Mouse (Mus musculus) splenic B cell, adult 2 months (primary cell): ENCODE results near the gene 9130213A22Rik.
A peak's percentile ranks its signal among the peaks of the same experiment; 100 is the strongest.

Experiments
- DNase-seq: peaks from one replicate; pipeline ENCODE4 v3.0.0-alpha.2; 2011; ENCODE audit warnings: low read depth, low spot score
- H3K27me3 ChIP-seq: 2 replicates; pipeline ENCODE4 v1.6.1; 2012; ENCODE audit warnings: mild to moderate bottlenecking, low read length, moderate library complexity, mixed read lengths; ENCODE audit not compliant: control insufficient read depth, poor library complexity, insufficient read depth, severe bottlenecking
- H3K36me3 ChIP-seq: 2 replicates; pipeline ENCODE4 v1.6.1; 2012; ENCODE audit warnings: mild to moderate bottlenecking, low read length, moderate library complexity, mixed read lengths; ENCODE audit not compliant: control insufficient read depth, poor library complexity, insufficient read depth, severe bottlenecking

Gene 9130213A22Rik

DNA sequence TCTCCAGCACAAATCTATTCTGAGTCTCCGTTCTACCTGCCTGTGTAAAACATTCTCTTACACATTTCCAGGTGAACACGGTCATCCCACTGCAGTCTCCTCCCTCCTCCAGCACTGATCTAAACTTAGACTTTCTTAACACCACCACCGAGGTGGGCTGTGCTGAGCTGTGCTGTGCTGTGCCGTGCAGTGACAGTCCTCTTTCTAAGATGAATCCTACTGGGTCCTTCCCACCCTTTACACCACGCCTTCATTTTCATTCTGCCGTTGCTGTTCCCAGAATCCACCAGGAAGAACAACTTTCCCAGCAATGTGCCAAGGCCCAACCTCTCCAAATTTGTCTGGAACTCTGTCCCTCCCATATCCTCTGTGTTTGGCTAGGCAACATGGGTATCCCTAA, 36.0 kb downstream of the 9130213A22Rik start:
- H3K27me3 ChIP-seq: no peaks in the 10 kb centered on the region
- no peak for DNase-seq
- peaks cover 7% of the 10 kb centered on the region for H3K36me3 ChIP-seq

- Histone ChIP-seq H3K27me3 (no peaks in the 10 kb centered on the region), H3K36me3 (peaks cover 7% of the 10 kb centered on the region)
- DNase-seq: no peak
Measured at GRCm38 (mm10) chr11:69085608-69086007, 36.8 kb downstream of the 9130213A22Rik start.

GRCm38 (mm10) chr11:69081613-69082012, 40.8 kb downstream of the 9130213A22Rik start:
- DNase-seq: peak; percentile 27
- Histone ChIP-seq H3K27me3 (no peaks in the 10 kb centered on the region), H3K36me3 (no peaks in the 10 kb centered on the region)

DNA sequence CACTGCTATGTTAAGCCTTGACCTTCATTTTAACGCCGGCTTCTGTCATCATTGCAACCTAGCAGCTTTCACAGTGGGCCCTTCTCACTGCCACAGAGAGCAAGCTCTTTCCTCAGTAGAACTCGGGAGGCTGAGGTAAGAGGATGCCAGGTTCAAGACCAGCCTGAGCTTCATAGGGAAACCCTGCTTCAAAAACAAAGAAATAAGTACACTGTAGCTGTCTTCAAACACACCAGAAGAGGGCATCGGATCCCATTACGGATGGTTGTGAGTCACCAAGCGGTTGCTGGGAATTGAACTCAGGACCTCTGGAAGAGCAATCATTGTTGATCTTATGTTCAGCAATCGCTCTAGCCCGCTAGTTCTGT, 41.5 kb downstream of the 9130213A22Rik start:
- Histone ChIP-seq H3K36me3 (no peaks in the 10 kb centered on the region), H3K27me3 (no peaks in the 10 kb centered on the region)
- DNase-seq: no peak

- DNase-seq: no peak
- H3K27me3 ChIP-seq: no peaks in the 10 kb centered on the region
Measured at GRCm38 (mm10) chr11:69080102-69080854, 42.1 kb downstream of the 9130213A22Rik start.

DNA sequence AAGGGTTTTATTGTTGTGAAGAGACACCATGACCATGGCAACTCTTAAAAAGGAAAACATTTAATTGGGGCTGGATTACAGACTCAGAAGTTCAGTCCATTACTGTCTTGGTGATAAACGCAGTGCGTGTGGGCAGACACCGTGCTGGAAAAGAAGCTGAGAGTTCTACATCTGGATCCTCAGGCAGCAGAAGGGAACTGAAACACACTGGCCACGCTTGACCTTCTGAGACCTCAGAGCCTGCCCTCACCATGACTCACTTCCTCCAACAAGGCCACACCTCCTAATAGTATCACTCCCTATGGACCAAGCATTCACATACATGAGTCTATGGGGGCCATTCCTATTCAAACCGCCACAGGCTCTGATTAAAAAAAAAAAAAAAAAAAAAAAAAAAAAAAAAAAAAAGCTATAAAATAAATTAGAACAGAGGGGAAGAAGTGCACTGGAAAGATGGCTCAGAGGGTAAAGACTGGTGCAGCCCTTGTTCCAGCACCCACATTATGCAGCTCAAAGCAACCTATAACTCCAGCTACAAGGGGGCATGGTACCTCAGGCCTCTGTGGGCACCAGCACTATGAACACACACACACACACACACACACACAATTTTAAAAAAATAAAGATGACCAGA, 43.5 kb downstream of the 9130213A22Rik start:
- Histone ChIP-seq H3K27me3 (no peaks in the 10 kb centered on the region), H3K36me3 (no peaks in the 10 kb centered on the region)
- DNase-seq: peak; percentile 90

More at GRCm38 (mm10) chr11:69080102-69080854, 42.1 kb downstream of the 9130213A22Rik start:
- no peaks in the 10 kb centered on the region for H3K36me3 ChIP-seq

GRCm38 (mm10) chr11:69078041-69078440, 44.3 kb downstream of the 9130213A22Rik start:
- H3K27me3 ChIP-seq: no peaks in the 10 kb centered on the region
- H3K36me3 ChIP-seq: no peaks in the 10 kb centered on the region
- no peak for DNase-seq

GRCm38 (mm10) chr11:69077316-69077715, 45.1 kb downstream of the 9130213A22Rik start:
- no peaks in the 10 kb centered on the region for H3K36me3 ChIP-seq
- DNase-seq: no peak

DNA sequence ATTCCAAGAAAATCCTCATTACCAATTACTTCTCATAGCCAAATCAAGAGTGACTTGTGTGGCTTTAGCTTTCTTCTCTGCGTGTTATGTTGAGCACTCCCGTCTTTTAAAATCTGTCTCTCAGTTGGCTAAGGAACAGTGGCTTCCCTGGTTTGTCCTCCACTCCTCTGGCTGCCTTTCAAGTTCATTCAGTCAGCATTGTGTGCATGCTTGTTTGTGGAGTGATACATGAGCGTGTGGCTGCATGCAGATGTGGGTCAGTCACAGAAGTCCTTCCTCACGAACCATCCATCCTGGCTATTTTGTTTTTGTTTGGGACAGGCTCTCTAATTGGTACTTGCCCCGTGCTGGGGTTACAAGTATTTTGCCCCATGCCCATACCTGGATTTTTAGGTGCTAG, 45.8 kb downstream of the 9130213A22Rik start:
- DNase-seq: no peak
- no peaks in the 10 kb centered on the region for H3K27me3 ChIP-seq
- H3K36me3 ChIP-seq: no peaks in the 10 kb centered on the region

More at GRCm38 (mm10) chr11:69077316-69077715, 45.1 kb downstream of the 9130213A22Rik start:
- H3K27me3 ChIP-seq: no peaks in the 10 kb centered on the region

GRCm38 (mm10) chr11:69075764-69076479, 46.5 kb downstream of the 9130213A22Rik start:
- no peak for DNase-seq
- Histone ChIP-seq H3K36me3 (no peaks in the 10 kb centered on the region), H3K27me3 (no peaks in the 10 kb centered on the region)

DNA sequence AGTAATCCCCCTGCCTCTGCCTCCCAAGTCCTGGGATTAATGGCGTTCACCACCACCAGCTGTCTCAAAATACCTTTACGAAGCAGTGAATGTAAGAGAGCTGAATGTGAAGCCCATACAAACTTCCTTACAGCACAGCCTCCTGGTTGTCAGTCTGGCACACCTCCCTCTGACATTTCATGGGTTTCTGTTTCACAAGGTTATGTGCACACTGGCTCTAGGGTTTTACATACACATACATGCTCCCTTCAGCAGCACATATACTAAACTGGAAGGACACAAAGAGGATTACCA, 47.7 kb downstream of the 9130213A22Rik start:
- no peak for DNase-seq
- H3K36me3 ChIP-seq: no peaks in the 10 kb centered on the region
- no peaks in the 10 kb centered on the region for H3K27me3 ChIP-seq

DNA sequence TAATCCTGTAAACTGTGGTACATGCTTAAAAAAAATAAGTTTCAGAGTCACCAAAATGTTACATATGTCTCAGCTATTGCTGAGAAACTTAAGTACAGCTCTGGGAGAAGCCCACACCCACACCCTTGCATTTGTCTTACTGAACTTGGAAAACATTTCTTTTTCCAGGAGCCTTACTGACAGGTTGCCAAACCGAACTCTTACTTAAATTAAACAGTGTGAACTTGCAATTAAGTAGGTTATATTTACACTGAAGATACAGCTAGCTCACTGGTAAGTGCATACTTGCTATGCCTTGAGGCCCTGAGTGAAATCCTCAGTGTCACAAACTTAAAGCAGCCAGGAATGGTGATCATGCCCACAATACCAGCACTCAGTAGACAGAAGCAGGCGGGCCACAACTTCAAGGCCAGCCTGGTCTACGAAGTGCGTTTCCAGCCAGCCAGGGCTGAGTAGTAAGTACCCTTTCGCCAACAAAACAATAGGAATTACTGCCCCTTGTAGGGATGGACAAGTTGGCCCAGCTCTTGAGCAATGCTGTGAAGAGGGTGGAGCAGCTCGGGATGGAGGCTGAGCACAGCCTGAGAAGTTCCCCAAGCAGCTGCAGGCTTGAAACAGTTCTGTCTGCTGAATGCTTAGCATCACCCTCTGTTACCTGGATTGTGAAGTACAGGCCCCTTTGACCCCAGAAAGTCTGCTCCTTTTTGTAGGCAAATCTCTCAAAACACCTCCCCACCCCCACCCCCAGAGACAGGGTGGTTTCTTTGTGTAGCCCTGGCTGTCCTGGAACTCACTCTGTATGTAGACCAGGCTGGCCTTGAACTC, 48.2 kb downstream of the 9130213A22Rik start:
- DNase-seq: no peak
- Histone ChIP-seq H3K27me3 (no peaks in the 10 kb centered on the region), H3K36me3 (no peaks in the 10 kb centered on the region)

- DNase-seq: peak; percentile 97
- Histone ChIP-seq H3K36me3 (no peaks in the 10 kb centered on the region), H3K27me3 (no peaks in the 10 kb centered on the region)
Measured at GRCm38 (mm10) chr11:69073065-69073888, 49.1 kb downstream of the 9130213A22Rik start.

DNA sequence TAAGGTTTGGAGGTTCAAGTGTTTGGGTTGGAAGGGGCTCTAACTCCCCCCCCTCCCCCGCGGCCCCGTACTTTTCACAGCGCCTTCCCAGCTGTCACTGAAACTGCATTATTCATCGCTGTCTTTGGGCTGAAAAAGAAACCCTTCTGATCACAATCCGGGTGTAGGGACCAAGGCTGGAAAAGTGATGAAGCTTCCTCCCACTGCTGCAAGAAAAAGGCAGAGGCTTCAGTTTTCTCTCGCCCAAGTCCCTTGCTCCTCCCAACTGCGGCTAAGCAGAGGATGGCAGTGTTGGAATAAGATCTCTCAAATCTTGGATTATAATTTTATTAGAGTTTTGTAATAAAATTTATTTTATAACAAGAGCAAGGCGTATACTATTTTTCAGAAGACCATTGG, 49.7 kb downstream of the 9130213A22Rik start:
- H3K36me3 ChIP-seq: no peaks in the 10 kb centered on the region
- no peak for DNase-seq
- H3K27me3 ChIP-seq: no peaks in the 10 kb centered on the region
